Mouse (Mus musculus) stomach, embryonic 14.5 days (tissue): ENCODE data around the gene Ifna15. TPM values are rescaled to one million over a fixed set of nuclear protein-coding genes. Genes with fewer than 3 reads are reported as not detected.

Experiments
- ATAC-seq: fragments of 200-750 bp; cut with Nextera tagmentation; 2 replicates; pipeline ENCODE4 v1.8.0; 2017; ENCODE audit warnings: low read depth, moderate TSS enrichment; ENCODE audit not compliant: insufficient number of reproducible peaks, insufficient read depth, low FRiP score
- H3K27ac ChIP-seq: fragments of 300-500 bp; sonication (generic); 2 replicates; pipeline ENCODE4 v1.5.1; 2014; ENCODE audit warnings: mild to moderate bottlenecking, low read length, moderate library complexity, mixed read lengths
- H3K27me3 ChIP-seq: fragments of 300-500 bp; sonication (generic); 2 replicates; pipeline ENCODE4 v1.6.1; 2014; ENCODE audit warnings: low read length, control low read depth, mixed read lengths; ENCODE audit not compliant: control insufficient read depth, insufficient read depth
- H3K36me3 ChIP-seq: fragments of 300-500 bp; sonication (generic); 2 replicates; pipeline ENCODE4 v1.6.1; 2014; ENCODE audit warnings: mild to moderate bottlenecking, control low read depth, low read length, moderate library complexity, mixed read lengths; ENCODE audit not compliant: control insufficient read depth, insufficient read depth
- H3K4me1 ChIP-seq: fragments of 300-500 bp; sonication (generic); 2 replicates; pipeline ENCODE4 v1.6.1; 2014; ENCODE audit warnings: low read length, control low read depth, mixed read lengths; ENCODE audit not compliant: control insufficient read depth, insufficient read depth
- H3K4me2 ChIP-seq: fragments of 300-500 bp; sonication (generic); replicated peaks from 2 replicates; pipeline ENCODE4 v1.6.1; 2014; ENCODE audit warnings: low read depth, low read length, control low read depth
- H3K4me3 ChIP-seq: fragments of 300-500 bp; sonication (generic); 2 replicates; pipeline ENCODE4 v1.5.1; 2014; ENCODE audit warnings: low read depth, low read length, control low read depth
- H3K9ac ChIP-seq: fragments of 300-500 bp; sonication (generic); replicated peaks from 2 replicates; pipeline ENCODE4 v1.6.1; 2014; ENCODE audit warnings: low read depth, mild to moderate bottlenecking, control low read depth, low read length, moderate library complexity, mixed read lengths
- H3K9me3 ChIP-seq: fragments of 300-500 bp; sonication (generic); 2 replicates; pipeline ENCODE4 v1.6.1; 2016; ENCODE audit warnings: low read depth, low read length, control low read depth; ENCODE audit not compliant: control insufficient read depth
- WGBS: fragments of 180-500 bp; shearing (Covaris S2); extraction: QIAGEN DNeasy Blood & Tissue Kit; methylation state at CpG from one replicate; pipeline ENCODE4 v1.1.7; 2014; 5-methylcytosine and 5-hydroxymethylcytosine counted together
- polyA plus RNA-seq: library from polyadenylated mRNA; unstranded; fragments of >200 nt; fragmentation: Nextera tagmentation; extraction: Ambion mirVana; gene quantifications from 2 replicates; pipeline ENCODE4 v1.2.1, GENCODE M21; 2014

The Ifna15 gene
- polyA plus RNA-seq, 1 experiment from 2014 or later = not detected

GRCm38 (mm10) chr4:88537328-88537727 lies 20.7 kb downstream of the Ifna15 start:
- H3K9me3 ChIP-seq = no peaks in the 10 kb centered on the region
- no peak overlapping the region for H3K4me2 ChIP-seq
- ATAC-seq = no peak
- 0 out of 2 replicates have a peak, but pooled peaks cover 2% of the 10 kb centered on the region for H3K4me1 ChIP-seq
- no peaks in the 10 kb centered on the region for H3K27me3 ChIP-seq
- 63% methylated on average over 12 of the region's 12 CpGs for WGBS
- H3K27ac ChIP-seq = no peak overlapping the region; the same call in 1 of the 2 replicates
- no peaks in the 10 kb centered on the region for H3K36me3 ChIP-seq
- no peak overlapping the region for H3K4me3 ChIP-seq
- no peak overlapping the region for H3K9ac ChIP-seq

GRCm38 (mm10) chr4:88536640-88537039 lies 21.4 kb downstream of the Ifna15 start:
- 22% methylated on average over 7 of the region's 7 CpGs for WGBS
- Histone ChIP-seq H3K9ac (no peak overlapping the region), H3K9me3 (no peaks in the 10 kb centered on the region), H3K36me3 (no peaks in the 10 kb centered on the region), H3K4me2 (no peak overlapping the region), H3K27me3 (no peaks in the 10 kb centered on the region), H3K4me3 (no peak overlapping the region), H3K27ac (no peak overlapping the region), H3K4me1 (0 out of 2 replicates have a peak, but pooled peaks cover 2% of the 10 kb centered on the region)
- ATAC-seq = no peak

DNA sequence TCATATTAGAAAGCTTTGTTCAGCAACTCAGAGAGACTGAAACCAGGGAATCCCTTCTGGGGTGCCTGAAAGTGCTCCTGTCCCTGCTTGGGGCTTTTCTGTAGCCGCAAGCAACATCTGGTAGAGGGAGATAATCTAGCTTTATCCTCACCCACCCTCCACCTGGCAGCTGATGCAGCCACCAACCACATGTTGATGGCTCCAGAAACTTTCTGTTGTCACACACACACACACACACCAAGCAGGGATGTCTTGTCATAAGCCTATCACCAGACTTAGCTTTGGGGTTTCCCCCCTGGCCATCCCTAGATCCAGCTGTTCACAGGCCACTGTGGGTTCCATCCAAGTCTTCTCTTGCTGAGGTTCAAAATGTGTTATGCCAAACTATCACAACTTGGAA lies 22.3 kb downstream of the Ifna15 start:
- H3K4me3 ChIP-seq = no peak overlapping the region
- H3K9me3 ChIP-seq = no peaks in the 10 kb centered on the region
- no peak for ATAC-seq
- H3K27me3 ChIP-seq = no peaks in the 10 kb centered on the region
- no peaks in the 10 kb centered on the region for H3K36me3 ChIP-seq
- no peak overlapping the region for H3K4me2 ChIP-seq
- 85% methylated on average over 1 of the region's 1 CpGs for WGBS
- 0 out of 2 replicates have a peak, but pooled peaks cover 2% of the 10 kb centered on the region for H3K4me1 ChIP-seq
- H3K9ac ChIP-seq = no peak overlapping the region
- H3K27ac ChIP-seq = no peak overlapping the region

DNA sequence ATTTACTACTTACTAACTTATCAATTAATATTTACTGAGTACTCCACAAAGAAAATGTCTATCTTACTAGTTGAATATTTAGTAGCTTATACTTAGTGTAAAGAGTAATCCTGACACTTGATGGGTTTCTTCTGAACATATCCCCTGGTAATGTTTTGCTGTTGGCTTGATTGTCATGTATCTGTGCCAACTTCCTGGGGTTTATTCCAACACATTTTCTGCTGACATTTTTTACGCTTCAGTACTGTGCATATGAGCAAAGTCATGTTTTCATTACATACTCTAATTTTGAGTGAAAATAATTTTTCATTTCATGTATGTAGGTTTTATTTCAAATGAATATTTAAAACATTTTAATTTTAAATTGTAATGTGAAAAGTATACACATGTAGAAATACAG lies 23.1 kb downstream of the Ifna15 start:
- Histone ChIP-seq H3K4me2 (no peak overlapping the region), H3K36me3 (no peaks in the 10 kb centered on the region), H3K4me3 (no peak overlapping the region), H3K27me3 (no peaks in the 10 kb centered on the region), H3K9me3 (no peaks in the 10 kb centered on the region), H3K4me1 (0 out of 2 replicates have a peak, but pooled peaks cover 2% of the 10 kb centered on the region), H3K9ac (no peak overlapping the region), H3K27ac (no peak overlapping the region)
- 81% methylated on average over 1 of the region's 1 CpGs for whole genome bisulfite sequencing
- no peak for ATAC-seq

- Histone ChIP-seq H3K4me1 (0 out of 2 replicates have a peak, but pooled peaks cover 2% of the 10 kb centered on the region), H3K9ac (no peak overlapping the region), H3K4me2 (no peak overlapping the region), H3K9me3 (no peaks in the 10 kb centered on the region), H3K4me3 (no peak overlapping the region), H3K27ac (no peak overlapping the region), H3K27me3 (no peaks in the 10 kb centered on the region), H3K36me3 (no peaks in the 10 kb centered on the region)
- ATAC-seq = no peak
- WGBS = 87% methylated on average over 2 of the region's 2 CpGs
Measured at GRCm38 (mm10) chr4:88533499-88533898, 24.5 kb downstream of the Ifna15 start.

GRCm38 (mm10) chr4:88530892-88531291 lies 27.2 kb downstream of the Ifna15 start:
- Histone ChIP-seq H3K27ac (no peak overlapping the region), H3K27me3 (no peaks in the 10 kb centered on the region), H3K4me2 (no peak overlapping the region), H3K36me3 (no peaks in the 10 kb centered on the region), H3K9ac (no peak overlapping the region), H3K4me1 (no peaks in the 10 kb centered on the region), H3K9me3 (no peaks in the 10 kb centered on the region), H3K4me3 (no peak overlapping the region)
- ATAC-seq = no peak
- WGBS = 71% methylated on average over 2 of the region's 2 CpGs

GRCm38 (mm10) chr4:88530271-88530670 lies 27.8 kb downstream of the Ifna15 start:
- Histone ChIP-seq H3K4me3 (no peak overlapping the region), H3K9me3 (no peaks in the 10 kb centered on the region), H3K27me3 (no peaks in the 10 kb centered on the region), H3K9ac (no peak overlapping the region), H3K4me2 (no peak overlapping the region), H3K4me1 (no peaks in the 10 kb centered on the region), H3K36me3 (no peaks in the 10 kb centered on the region), H3K27ac (no peak overlapping the region)
- 65% methylated on average over 4 of the region's 4 CpGs for whole genome bisulfite sequencing
- no peak for ATAC-seq

GRCm38 (mm10) chr4:88526379-88527049 lies 31.5 kb downstream of the Ifna15 start:
- WGBS = 83% methylated on average over 5 of the region's 5 CpGs
- Histone ChIP-seq H3K4me2 (no peak overlapping the region), H3K9ac (no peak overlapping the region), H3K27ac (no peak overlapping the region), H3K4me3 (no peak overlapping the region), H3K9me3 (no peaks in the 10 kb centered on the region), H3K4me1 (no peaks in the 10 kb centered on the region), H3K36me3 (no peaks in the 10 kb centered on the region), H3K27me3 (no peaks in the 10 kb centered on the region)
- ATAC-seq = no peak

GRCm38 (mm10) chr4:88525393-88525792 lies 32.7 kb downstream of the Ifna15 start:
- 87% methylated on average over 3 of the region's 3 CpGs for WGBS

More at GRCm38 (mm10) chr4:88525393-88525792, 32.7 kb downstream of the Ifna15 start:
- no peak for ATAC-seq
- Histone ChIP-seq H3K4me2 (no peak overlapping the region), H3K27ac (no peak overlapping the region), H3K27me3 (no peaks in the 10 kb centered on the region), H3K9ac (no peak overlapping the region), H3K4me3 (no peak overlapping the region), H3K36me3 (no peaks in the 10 kb centered on the region), H3K9me3 (no peaks in the 10 kb centered on the region), H3K4me1 (no peaks in the 10 kb centered on the region)
